Mouse (Mus musculus): ENCODE data around the gene Nfya. TPM values are rescaled to one million over a fixed set of nuclear protein-coding genes. Genes with fewer than 3 reads are reported as not detected.

The Nfya gene
- polyA plus RNA-seq, 1 experiment from 2014 or later, result 26.9 TPM

- H3K9ac ChIP-seq (ENCODE audit: low read depth, low read length), result no peak overlapping the region
- ATAC-seq (ENCODE audit: low FRiP score), result no peak
- DNase-seq (ENCODE audit: low spot score), result no peak
- H3K4me3 ChIP-seq (ENCODE audit: low read depth, low read length), result no peak overlapping the region
- no peak overlapping the region for H3K4me2 ChIP-seq (replicated peaks; ENCODE audit: low read depth, low read length)
- H3K27ac ChIP-seq (ENCODE audit: low read depth, low read length), result no peak overlapping the region
- no peaks in the 10 kb centered on the region for H3K27me3 ChIP-seq (ENCODE audit: control insufficient read depth, insufficient read depth, low read length)
- peaks cover 18% of the 10 kb centered on the region for H3K36me3 ChIP-seq (ENCODE audit: control insufficient read depth, insufficient read depth, low read length)
- no peaks in the 10 kb centered on the region for H3K4me1 ChIP-seq (replicated peaks; ENCODE audit: control insufficient read depth, insufficient read depth, low read length)
- H3K9me3 ChIP-seq (ENCODE audit: control insufficient read depth, low read length), result no peaks in the 10 kb centered on the region
- 95% methylated on average over 5 of the region's 5 CpGs for WGBS
Measured at GRCm38 (mm10) chr17:48389442-48389841, 20.3 kb downstream of the Nfya start.

DNA sequence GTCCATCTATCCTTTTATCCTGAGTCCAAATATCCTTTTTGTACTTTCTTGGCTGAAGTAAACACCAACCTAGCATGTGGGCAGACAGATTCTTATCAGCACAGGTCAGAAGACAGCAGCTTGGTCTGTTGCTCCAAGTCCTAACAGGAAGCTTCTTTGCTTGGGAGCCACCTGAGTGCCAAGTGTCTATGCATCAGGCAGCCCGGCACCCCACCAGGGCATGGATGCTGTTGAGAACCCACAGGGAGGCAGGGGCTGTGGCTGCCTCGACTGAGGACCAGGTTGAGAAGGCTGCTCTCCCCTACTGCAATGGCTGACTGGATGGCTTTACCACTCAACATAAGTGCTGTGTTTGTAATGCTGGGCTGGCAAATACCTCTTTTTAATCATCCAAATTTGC, 21.0 kb downstream of the Nfya start:
- Histone ChIP-seq H3K4me3 (ENCODE audit: low read depth, low read length) (no peak overlapping the region), H3K27ac (ENCODE audit: low read depth, low read length) (no peak overlapping the region), H3K4me1 (replicated peaks; ENCODE audit: control insufficient read depth, insufficient read depth, low read length) (no peaks in the 10 kb centered on the region), H3K9ac (ENCODE audit: low read depth, low read length) (no peak overlapping the region), H3K36me3 (ENCODE audit: control insufficient read depth, insufficient read depth, low read length) (peaks cover 16% of the 10 kb centered on the region), H3K4me2 (replicated peaks; ENCODE audit: low read depth, low read length) (no peak overlapping the region), H3K9me3 (ENCODE audit: control insufficient read depth, low read length) (no peaks in the 10 kb centered on the region), H3K27me3 (ENCODE audit: control insufficient read depth, insufficient read depth, low read length) (no peaks in the 10 kb centered on the region)
- 89% methylated on average over 2 of the region's 2 CpGs for WGBS
- ATAC-seq (ENCODE audit: low FRiP score) (no peak), DNase-seq (ENCODE audit: low spot score) (no peak)

DNA sequence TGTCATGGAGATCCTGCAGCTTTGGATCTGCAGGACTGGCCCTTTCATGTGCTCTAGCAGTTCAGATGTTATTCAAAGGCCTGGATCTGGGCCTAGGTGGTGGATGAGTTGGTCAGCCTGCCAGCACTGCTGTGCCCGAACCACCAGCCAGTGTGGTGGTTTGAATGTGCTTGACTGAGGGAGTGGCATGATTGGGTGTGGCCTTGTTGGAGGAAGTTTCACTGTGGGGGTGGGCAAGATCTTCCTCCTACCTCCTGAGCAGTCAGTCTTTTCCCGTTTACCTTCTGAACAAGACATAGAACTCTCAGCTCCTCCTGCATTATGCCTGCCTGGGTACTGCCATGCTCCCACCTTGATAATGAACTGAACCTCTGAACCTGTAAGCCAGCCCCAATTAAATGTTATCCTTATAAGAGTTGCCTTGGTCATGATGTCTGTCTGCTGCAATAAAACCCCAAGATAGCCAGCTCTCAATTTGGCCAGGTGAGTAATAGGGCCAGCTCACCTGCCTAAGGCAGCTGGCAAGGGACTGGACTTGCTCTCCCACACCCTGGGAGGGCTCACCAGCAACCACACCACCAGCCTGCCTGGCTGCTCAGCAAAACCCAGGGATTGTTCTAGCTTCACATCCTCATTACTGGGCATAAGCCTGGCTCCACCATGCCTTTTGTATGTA, 23.8 kb downstream of the Nfya start:
- Histone ChIP-seq H3K4me1 (replicated peaks; ENCODE audit: control insufficient read depth, insufficient read depth, low read length) (no peaks in the 10 kb centered on the region), H3K9ac (ENCODE audit: low read depth, low read length) (no peak overlapping the region), H3K27me3 (ENCODE audit: control insufficient read depth, insufficient read depth, low read length) (no peaks in the 10 kb centered on the region), H3K36me3 (ENCODE audit: control insufficient read depth, insufficient read depth, low read length) (0 out of 2 replicates have a peak, but pooled peaks cover under 1% of the 10 kb centered on the region), H3K4me3 (ENCODE audit: low read depth, low read length) (no peak overlapping the region), H3K4me2 (replicated peaks; ENCODE audit: low read depth, low read length) (no peak overlapping the region), H3K9me3 (ENCODE audit: control insufficient read depth, low read length) (no peaks in the 10 kb centered on the region), H3K27ac (ENCODE audit: low read depth, low read length) (no peak overlapping the region)
- no peak for ATAC-seq (ENCODE audit: low FRiP score)
- DNase-seq (ENCODE audit: low spot score), result no peak
- WGBS, result 80% methylated on average over 2 of the region's 2 CpGs

DNA sequence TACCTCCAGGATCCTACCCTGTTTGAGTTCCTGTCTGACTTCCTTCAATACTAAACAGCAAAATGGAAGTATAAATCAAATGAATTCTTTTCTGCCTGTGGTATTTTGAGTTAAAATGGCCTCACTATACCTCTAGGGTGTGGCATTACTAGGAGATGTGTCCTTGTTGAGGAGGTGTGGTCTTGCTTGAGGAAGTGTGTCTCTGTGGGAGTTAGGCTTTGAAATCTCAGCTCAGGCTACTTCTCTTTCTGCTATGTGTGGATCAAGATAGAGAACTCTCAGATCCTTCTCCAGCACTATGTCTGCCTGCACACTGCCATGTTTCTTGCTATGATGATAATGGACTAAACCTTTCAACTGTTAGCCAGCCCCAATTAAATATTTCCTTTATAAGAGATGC, 30.7 kb downstream of the Nfya start:
- Histone ChIP-seq H3K9me3 (ENCODE audit: control insufficient read depth, low read length) (no peaks in the 10 kb centered on the region), H3K36me3 (ENCODE audit: control insufficient read depth, insufficient read depth, low read length) (no peaks in the 10 kb centered on the region), H3K27me3 (ENCODE audit: control insufficient read depth, insufficient read depth, low read length) (no peaks in the 10 kb centered on the region), H3K4me3 (ENCODE audit: low read depth, low read length) (no peak overlapping the region), H3K9ac (ENCODE audit: low read depth, low read length) (no peak overlapping the region), H3K4me1 (replicated peaks; ENCODE audit: control insufficient read depth, insufficient read depth, low read length) (no peaks in the 10 kb centered on the region), H3K27ac (ENCODE audit: low read depth, low read length) (no peak overlapping the region), H3K4me2 (replicated peaks; ENCODE audit: low read depth, low read length) (no peak overlapping the region)
- DNase-seq (ENCODE audit: low spot score) (no peak), ATAC-seq (ENCODE audit: low FRiP score) (no peak)

- no peak overlapping the region for H3K9ac ChIP-seq (ENCODE audit: low read depth, low read length)
- H3K27me3 ChIP-seq (ENCODE audit: control insufficient read depth, insufficient read depth, low read length), result no peaks in the 10 kb centered on the region
- H3K9me3 ChIP-seq (ENCODE audit: control insufficient read depth, low read length), result no peaks in the 10 kb centered on the region
- WGBS, result 93% methylated on average over 1 of the region's 1 CpGs
- no peak for DNase-seq (ENCODE audit: low spot score)
- H3K36me3 ChIP-seq (ENCODE audit: control insufficient read depth, insufficient read depth, low read length), result no peaks in the 10 kb centered on the region
- no peak overlapping the region for H3K4me3 ChIP-seq (ENCODE audit: low read depth, low read length)
- no peak overlapping the region for H3K4me2 ChIP-seq (replicated peaks; ENCODE audit: low read depth, low read length)
- H3K27ac ChIP-seq (ENCODE audit: low read depth, low read length), result no peak overlapping the region
- no peak for ATAC-seq (ENCODE audit: low FRiP score)
- no peaks in the 10 kb centered on the region for H3K4me1 ChIP-seq (replicated peaks; ENCODE audit: control insufficient read depth, insufficient read depth, low read length)
Measured at GRCm38 (mm10) chr17:48376102-48376501, 33.6 kb downstream of the Nfya start.

GRCm38 (mm10) chr17:48372987-48373386, 36.7 kb downstream of the Nfya start:
- H3K4me2 ChIP-seq (replicated peaks; ENCODE audit: low read depth, low read length), result no peak overlapping the region
- no peak overlapping the region for H3K9ac ChIP-seq (ENCODE audit: low read depth, low read length)
- 72% methylated on average over 8 of the region's 8 CpGs for WGBS
- H3K36me3 ChIP-seq (ENCODE audit: control insufficient read depth, insufficient read depth, low read length), result no peaks in the 10 kb centered on the region
- H3K27ac ChIP-seq (ENCODE audit: low read depth, low read length), result no peak overlapping the region
- no peaks in the 10 kb centered on the region for H3K9me3 ChIP-seq (ENCODE audit: control insufficient read depth, low read length)
- H3K27me3 ChIP-seq (ENCODE audit: control insufficient read depth, insufficient read depth, low read length), result no peaks in the 10 kb centered on the region
- ATAC-seq (ENCODE audit: low FRiP score), result no peak
- no peak for DNase-seq (ENCODE audit: low spot score)
- H3K4me1 ChIP-seq (replicated peaks; ENCODE audit: control insufficient read depth, insufficient read depth, low read length), result no peaks in the 10 kb centered on the region
- H3K4me3 ChIP-seq (ENCODE audit: low read depth, low read length), result no peak overlapping the region

DNA sequence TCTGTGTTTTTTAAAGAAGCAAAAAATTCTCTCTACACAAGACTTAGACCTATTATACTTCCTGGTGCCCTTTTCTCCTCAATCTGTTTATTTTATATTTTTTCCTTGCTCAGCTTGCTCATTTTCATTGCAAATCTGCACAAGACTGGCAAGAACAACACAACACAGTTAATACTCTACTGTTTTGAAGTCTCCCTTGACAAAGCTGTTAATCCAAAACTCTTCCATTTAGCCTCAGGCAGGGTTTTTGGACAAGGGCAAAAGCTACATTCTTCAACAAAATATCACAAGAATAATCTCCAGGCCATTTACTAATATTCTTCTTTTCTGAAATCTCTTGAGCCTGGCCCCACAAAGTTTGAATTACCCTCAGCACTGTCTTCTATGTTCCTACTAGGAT, 38.1 kb downstream of the Nfya start:
- ATAC-seq (ENCODE audit: low FRiP score), result no peak
- no peak overlapping the region for H3K27ac ChIP-seq (ENCODE audit: low read depth, low read length)
- H3K36me3 ChIP-seq (ENCODE audit: control insufficient read depth, insufficient read depth, low read length), result no peaks in the 10 kb centered on the region
- H3K4me3 ChIP-seq (ENCODE audit: low read depth, low read length), result no peak overlapping the region
- no peaks in the 10 kb centered on the region for H3K27me3 ChIP-seq (ENCODE audit: control insufficient read depth, insufficient read depth, low read length)
- H3K9ac ChIP-seq (ENCODE audit: low read depth, low read length), result no peak overlapping the region
- DNase-seq (ENCODE audit: low spot score), result no peak
- no peak overlapping the region for H3K4me2 ChIP-seq (replicated peaks; ENCODE audit: low read depth, low read length)
- no peaks in the 10 kb centered on the region for H3K9me3 ChIP-seq (ENCODE audit: control insufficient read depth, low read length)
- H3K4me1 ChIP-seq (replicated peaks; ENCODE audit: control insufficient read depth, insufficient read depth, low read length), result no peaks in the 10 kb centered on the region

- DNase-seq (ENCODE audit: low spot score), result no peak
- Histone ChIP-seq H3K27me3 (ENCODE audit: control insufficient read depth, insufficient read depth, low read length) (no peaks in the 10 kb centered on the region), H3K36me3 (ENCODE audit: control insufficient read depth, insufficient read depth, low read length) (no peaks in the 10 kb centered on the region), H3K9ac (ENCODE audit: low read depth, low read length) (no peak overlapping the region), H3K27ac (ENCODE audit: low read depth, low read length) (no peak overlapping the region), H3K4me2 (replicated peaks; ENCODE audit: low read depth, low read length) (no peak overlapping the region), H3K9me3 (ENCODE audit: control insufficient read depth, low read length) (no peaks in the 10 kb centered on the region), H3K4me3 (ENCODE audit: low read depth, low read length) (no peak overlapping the region), H3K4me1 (replicated peaks; ENCODE audit: control insufficient read depth, insufficient read depth, low read length) (no peaks in the 10 kb centered on the region)
- no peak for ATAC-seq (ENCODE audit: low FRiP score)
- WGBS, result 92% methylated on average over 5 of the region's 5 CpGs
Measured at GRCm38 (mm10) chr17:48366806-48367205, 42.9 kb downstream of the Nfya start.

GRCm38 (mm10) chr17:48365511-48366155, 44.1 kb downstream of the Nfya start:
- Histone ChIP-seq H3K9me3 (ENCODE audit: control insufficient read depth, low read length) (no peaks in the 10 kb centered on the region), H3K27ac (ENCODE audit: low read depth, low read length) (no peak overlapping the region), H3K36me3 (ENCODE audit: control insufficient read depth, insufficient read depth, low read length) (no peaks in the 10 kb centered on the region), H3K27me3 (ENCODE audit: control insufficient read depth, insufficient read depth, low read length) (no peaks in the 10 kb centered on the region), H3K4me1 (replicated peaks; ENCODE audit: control insufficient read depth, insufficient read depth, low read length) (no peaks in the 10 kb centered on the region), H3K4me3 (ENCODE audit: low read depth, low read length) (no peak overlapping the region), H3K9ac (ENCODE audit: low read depth, low read length) (no peak overlapping the region), H3K4me2 (replicated peaks; ENCODE audit: low read depth, low read length) (no peak overlapping the region)
- 74% methylated on average over 9 of the region's 9 CpGs for WGBS
- DNase-seq (ENCODE audit: low spot score) (no peak), ATAC-seq (ENCODE audit: low FRiP score) (no peak)

Data from hindbrain, embryonic 11.5 days (tissue).